Mouse (Mus musculus): Measurements from ENCODE around the gene Hcn3. TPM values are rescaled to one million over a fixed set of nuclear protein-coding genes. Genes with fewer than 3 reads are reported as not detected.
"Not testable (repeated sequence)": the region's sequence is repeated elsewhere in the genome, so short reads cannot be mapped to it uniquely, and the experiment has no call there.

Gene Hcn3
- polyA plus RNA-seq, 1 experiment from 2014 or later = 0.19 TPM

DNA sequence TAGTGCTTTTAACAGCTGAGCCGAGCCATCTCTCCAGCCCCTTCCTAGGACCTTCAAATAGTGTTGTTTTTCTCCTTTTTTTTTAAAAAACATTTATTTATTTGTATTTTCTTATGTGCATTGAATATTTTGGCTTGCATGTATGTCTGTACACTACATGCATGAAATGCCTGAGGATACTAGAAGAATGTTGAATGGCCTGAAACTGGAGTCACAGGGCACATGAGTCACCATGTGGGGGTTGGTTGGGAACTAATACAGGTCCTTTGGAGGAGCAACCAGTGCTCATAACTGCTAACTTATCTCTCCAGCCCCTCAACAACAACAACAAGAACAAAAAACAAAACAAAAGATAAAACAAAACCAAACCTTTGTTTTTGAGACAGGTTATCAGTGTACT, 3.1 kb upstream of the Hcn3 start:
- Histone ChIP-seq H3K9ac (replicated peaks; ENCODE audit: low read depth) (no peak overlapping the region), H3K27me3 (replicated peaks; ENCODE audit: insufficient read depth, low read length) (peaks cover 9% of the 10 kb centered on the region; the same call in 1 of the 2 replicates), H3K4me2 (replicated peaks; ENCODE audit: low read depth, low read length) (no peak overlapping the region), H3K4me3 (ENCODE audit: low read depth, low read length) (no peak overlapping the region), H3K4me1 (ENCODE audit: insufficient read depth, low read depth, low read length) (peaks cover 12% of the 10 kb centered on the region), H3K36me3 (ENCODE audit: insufficient read depth, low read length) (0 out of 2 replicates have a peak, but pooled peaks cover under 1% of the 10 kb centered on the region), H3K27ac (ENCODE audit: low read length) (no peak overlapping the region), H3K9me3 (ENCODE audit: low read length) (no peaks in the 10 kb centered on the region)
- TF ChIP-seq EP300 (IDR thresholded peaks at IDR 0.05) (no peak), CTCF (IDR thresholded peaks at IDR 0.05) (no peak)
- DNase-seq (ENCODE audit: low spot score) (no peak), ATAC-seq (no peak)
- WGBS = 93% methylated on average over 1 of the region's 1 CpGs

- no peak overlapping the region for H3K4me2 ChIP-seq (replicated peaks; ENCODE audit: low read depth, low read length)
- no peak for ATAC-seq
- DNase-seq (ENCODE audit: low spot score) = no peak
- no peak overlapping the region for H3K4me3 ChIP-seq (ENCODE audit: low read depth, low read length)
- no peaks in the 10 kb centered on the region for H3K36me3 ChIP-seq (ENCODE audit: insufficient read depth, low read length)
- H3K9me3 ChIP-seq (ENCODE audit: low read length) = no peaks in the 10 kb centered on the region
- peaks cover 12% of the 10 kb centered on the region for H3K4me1 ChIP-seq (ENCODE audit: insufficient read depth, low read depth, low read length)
- no peak overlapping the region for H3K9ac ChIP-seq (replicated peaks; ENCODE audit: low read depth)
- H3K27me3 ChIP-seq (replicated peaks; ENCODE audit: insufficient read depth, low read length) = peaks cover 11% of the 10 kb centered on the region; the same call in 1 of the 2 replicates
- TF ChIP-seq CTCF (IDR thresholded peaks at IDR 0.05) (no peak), EP300 (IDR thresholded peaks at IDR 0.05) (no peak)
- 60% methylated on average over 4 of the region's 4 CpGs for WGBS
- no peak overlapping the region for H3K27ac ChIP-seq (ENCODE audit: low read length)
These were observed 1.8 kb upstream of the Hcn3 start for GRCm38 (mm10) chr3:89161786-89162185.

DNA sequence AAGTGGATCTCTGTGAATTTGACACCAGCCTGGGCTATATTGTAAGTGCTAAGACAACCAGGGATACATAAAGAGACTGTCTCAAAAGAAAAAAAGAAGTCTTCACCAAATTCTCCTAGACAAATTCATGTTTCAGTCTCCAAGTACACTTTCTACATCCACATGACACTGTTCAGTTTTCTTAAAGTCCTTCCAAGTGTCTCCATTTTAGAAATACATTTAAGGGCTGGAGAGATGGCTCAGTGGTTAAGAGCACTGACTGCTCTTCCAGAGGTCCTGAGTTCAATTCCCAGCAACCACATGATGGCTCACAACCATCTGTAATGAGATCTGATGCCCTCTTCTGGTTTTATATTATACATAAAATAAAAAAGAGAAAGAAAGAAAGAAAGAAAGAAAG, 1.2 kb upstream of the Hcn3 start:
- not testable (repeated sequence) for H3K4me3 ChIP-seq (ENCODE audit: low read depth, low read length)

DNA sequence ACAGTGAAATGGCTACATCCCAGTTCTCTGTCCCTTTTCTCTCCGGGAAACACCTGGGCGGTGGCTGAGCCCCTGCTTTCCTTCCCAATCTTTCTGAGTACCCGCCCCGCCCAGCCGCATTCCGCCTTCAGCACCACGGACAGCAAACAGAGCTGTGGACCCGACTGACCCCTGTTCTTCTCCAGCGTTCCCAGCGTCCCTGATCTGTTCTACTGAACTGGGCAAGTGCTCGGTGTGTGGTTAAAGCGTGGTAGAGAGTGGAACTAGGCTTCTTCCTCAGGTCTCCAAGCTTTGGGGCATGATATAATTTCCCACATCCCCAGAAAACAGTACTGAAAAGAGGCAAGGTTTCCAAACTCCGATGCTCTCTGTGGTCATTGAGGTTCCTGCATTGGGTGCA, 785 bp downstream of the Hcn3 start:
- peaks cover 11% of the 10 kb centered on the region; the same call in 1 of the 2 replicates for H3K27me3 ChIP-seq (replicated peaks; ENCODE audit: insufficient read depth, low read length)
- H3K4me3 ChIP-seq (ENCODE audit: low read depth, low read length) = no peak overlapping the region
- ATAC-seq (peak; percentile 46), DNase-seq (ENCODE audit: low spot score) (peak; percentile 58)
- TF ChIP-seq CTCF (IDR thresholded peaks at IDR 0.05) (no peak), EP300 (IDR thresholded peaks at IDR 0.05) (no peak)
- peaks cover 6% of the 10 kb centered on the region for H3K4me1 ChIP-seq (ENCODE audit: insufficient read depth, low read depth, low read length)
- no peaks in the 10 kb centered on the region for H3K36me3 ChIP-seq (ENCODE audit: insufficient read depth, low read length)
- H3K4me2 ChIP-seq (replicated peaks; ENCODE audit: low read depth, low read length) = peak overlapping the region; percentile 95
- H3K27ac ChIP-seq (ENCODE audit: low read length) = no peak overlapping the region
- H3K9me3 ChIP-seq (ENCODE audit: low read length) = no peaks in the 10 kb centered on the region
- under 1% methylated on average over 13 of the region's 13 CpGs for WGBS
- H3K9ac ChIP-seq (replicated peaks; ENCODE audit: low read depth) = no peak overlapping the region

More for the DNA sequence above, 1.2 kb upstream of the Hcn3 start:
- H3K27ac ChIP-seq (ENCODE audit: low read length); DNase-seq (ENCODE audit: low spot score); ATAC-seq; H3K9ac ChIP-seq (replicated peaks; ENCODE audit: low read depth); H3K9me3 ChIP-seq (ENCODE audit: low read length); H3K36me3 ChIP-seq (ENCODE audit: insufficient read depth, low read length); H3K4me2 ChIP-seq (replicated peaks; ENCODE audit: low read depth, low read length): not testable (repeated sequence)
- Histone ChIP-seq H3K4me1 (ENCODE audit: insufficient read depth, low read depth, low read length) (peaks cover 12% of the 10 kb centered on the region), H3K27me3 (replicated peaks; ENCODE audit: insufficient read depth, low read length) (peaks cover 11% of the 10 kb centered on the region; the same call in 1 of the 2 replicates)

DNA sequence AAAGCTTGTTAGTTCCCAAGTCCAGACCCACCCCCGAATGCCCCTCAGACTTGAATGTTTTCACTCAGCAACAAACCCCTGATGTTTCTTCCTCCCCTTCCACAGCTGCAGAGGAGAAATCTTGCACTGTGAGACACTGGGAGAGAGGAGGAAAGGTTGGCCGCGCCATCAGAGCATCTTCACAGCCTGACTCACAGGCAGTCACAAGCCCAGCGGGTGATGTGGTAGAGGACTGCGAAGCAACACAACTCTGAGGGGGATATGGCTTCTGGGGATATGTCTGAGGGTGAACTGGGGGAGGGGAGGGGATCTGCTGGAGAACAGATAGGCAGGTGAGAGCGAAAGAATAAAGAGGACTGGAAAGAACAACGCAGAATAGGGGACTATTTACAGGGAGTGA, 1.3 kb downstream of the Hcn3 start:
- H3K4me3 ChIP-seq (ENCODE audit: low read depth, low read length) = no peak overlapping the region
- H3K9ac ChIP-seq (replicated peaks; ENCODE audit: low read depth) = no peak overlapping the region
- TF ChIP-seq EP300 (IDR thresholded peaks at IDR 0.05) (no peak), CTCF (IDR thresholded peaks at IDR 0.05) (no peak)
- no peak overlapping the region for H3K27ac ChIP-seq (ENCODE audit: low read length)
- peaks cover 11% of the 10 kb centered on the region; the same call in 1 of the 2 replicates for H3K27me3 ChIP-seq (replicated peaks; ENCODE audit: insufficient read depth, low read length)
- WGBS = 17% methylated on average over 7 of the region's 7 CpGs
- H3K36me3 ChIP-seq (ENCODE audit: insufficient read depth, low read length) = no peaks in the 10 kb centered on the region
- H3K9me3 ChIP-seq (ENCODE audit: low read length) = no peaks in the 10 kb centered on the region
- peaks cover 6% of the 10 kb centered on the region for H3K4me1 ChIP-seq (ENCODE audit: insufficient read depth, low read depth, low read length)
- no peak overlapping the region for H3K4me2 ChIP-seq (replicated peaks; ENCODE audit: low read depth, low read length)
- ATAC-seq (no peak), DNase-seq (ENCODE audit: low spot score) (no peak)

DNA sequence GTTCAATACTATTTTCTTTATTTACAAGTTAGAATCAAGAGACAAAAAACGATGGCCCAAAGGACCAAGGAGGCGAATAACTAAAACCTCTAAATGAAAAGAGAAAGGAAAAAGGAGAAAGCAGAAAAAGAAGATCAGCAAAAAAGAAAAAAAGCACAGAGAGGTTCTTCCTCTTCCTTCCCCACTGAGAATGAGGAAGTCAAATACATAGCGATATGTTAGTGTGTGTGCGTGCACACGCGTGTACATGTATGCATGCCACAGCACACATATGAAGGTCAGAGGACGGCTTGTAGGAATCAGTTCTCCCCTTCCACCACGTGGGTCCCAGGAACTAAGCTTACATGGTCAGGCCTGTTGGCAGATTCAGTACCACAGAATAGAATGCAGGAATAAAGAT, 3.0 kb downstream of the Hcn3 start:
- Histone ChIP-seq H3K4me1 (ENCODE audit: insufficient read depth, low read depth, low read length) (peaks cover 6% of the 10 kb centered on the region), H3K4me3 (ENCODE audit: low read depth, low read length) (no peak overlapping the region), H3K9me3 (ENCODE audit: low read length) (no peaks in the 10 kb centered on the region), H3K27ac (ENCODE audit: low read length) (no peak overlapping the region), H3K36me3 (ENCODE audit: insufficient read depth, low read length) (no peaks in the 10 kb centered on the region), H3K4me2 (replicated peaks; ENCODE audit: low read depth, low read length) (no peak overlapping the region), H3K9ac (replicated peaks; ENCODE audit: low read depth) (no peak overlapping the region), H3K27me3 (replicated peaks; ENCODE audit: insufficient read depth, low read length) (peaks cover 11% of the 10 kb centered on the region; the same call in 1 of the 2 replicates)
- ATAC-seq = no peak
- TF ChIP-seq EP300 (IDR thresholded peaks at IDR 0.05) = no peak
- no peak for TF ChIP-seq CTCF (IDR thresholded peaks at IDR 0.05)
- 81% methylated on average over 8 of the region's 8 CpGs for WGBS
- no peak for DNase-seq (ENCODE audit: low spot score)

Measured in lung, postnatal 0 days (tissue).